Mouse (Mus musculus) adrenal gland, postnatal 25 days (tissue): Measurements from ENCODE around the gene Rprd1b. TPM values are rescaled to one million over a fixed set of nuclear protein-coding genes. Genes with fewer than 3 reads are reported as not detected.

Source experiments
- DNase-seq: peaks from one replicate; pipeline ENCODE4 v3.0.0; 2021; ENCODE audit warnings: mixed read lengths
- total RNA-seq: library from RNA; stranded (reverse); gene quantifications from 2 replicates; pipeline ENCODE4 v1.2.3, GENCODE M21; 2021

Rprd1b gene
- total RNA-seq, 1 experiment from 2014 or later, result 31.0 TPM

DNA sequence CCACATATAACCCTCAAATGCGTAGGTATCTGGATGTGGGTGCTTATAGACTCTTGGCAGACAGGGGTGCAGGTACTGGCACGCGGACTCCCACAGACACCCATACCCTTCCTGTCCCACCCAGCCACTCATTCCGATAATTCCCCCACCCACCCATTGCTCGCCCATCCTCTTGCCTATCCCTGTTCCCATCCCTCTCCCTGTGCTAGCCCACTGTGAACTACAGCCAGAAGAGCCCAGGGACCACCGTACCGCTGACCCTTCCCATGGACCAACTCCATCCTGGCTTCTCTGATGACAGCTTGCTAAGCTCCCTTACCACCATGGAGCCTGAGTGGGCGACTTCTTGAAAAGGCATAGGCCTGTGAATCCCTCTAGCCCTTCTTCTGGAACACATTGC lies 118.7 kb downstream of the Rprd1b start:
- DNase-seq, result no peak

- DNase-seq, result no peak
These were observed 122.8 kb downstream of the Rprd1b start for GRCm38 (mm10) chr2:158151077-158151476.

DNA sequence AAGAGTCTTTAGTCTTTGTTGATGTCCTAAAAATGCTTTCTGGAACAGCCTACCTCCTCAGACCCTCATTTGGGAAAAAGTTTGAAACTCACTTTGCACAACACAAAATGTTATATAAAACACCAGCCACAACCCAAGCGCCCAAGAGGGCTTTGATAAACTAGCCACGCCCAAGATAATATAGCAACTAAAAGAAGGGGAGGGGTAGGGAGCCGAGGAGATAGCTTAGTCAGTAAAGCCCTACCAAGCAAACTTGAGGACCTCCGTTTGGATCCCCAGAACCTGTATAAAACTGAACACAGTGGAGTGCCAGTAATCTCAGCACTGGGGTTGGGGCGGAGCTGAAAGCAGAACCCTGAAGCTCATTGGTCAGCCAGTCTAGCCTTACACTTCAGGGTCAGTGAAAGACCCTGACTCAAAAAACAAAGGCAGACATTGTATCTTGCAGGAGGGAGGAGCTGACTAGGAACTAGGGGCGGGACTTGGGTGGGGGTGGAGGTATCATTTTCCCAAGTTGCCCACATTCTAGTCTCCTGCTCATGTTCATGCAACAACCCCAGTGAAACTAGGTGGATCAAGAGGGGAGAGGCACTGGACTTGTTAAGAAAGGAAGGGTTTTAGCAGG lies 124.5 kb downstream of the Rprd1b start:
- no peak for DNase-seq

- no peak for DNase-seq
These were observed 125.5 kb downstream of the Rprd1b start for GRCm38 (mm10) chr2:158153728-158154343.

- no peak for DNase-seq
These were observed 126.3 kb downstream of the Rprd1b start for GRCm38 (mm10) chr2:158154641-158155040.

DNA sequence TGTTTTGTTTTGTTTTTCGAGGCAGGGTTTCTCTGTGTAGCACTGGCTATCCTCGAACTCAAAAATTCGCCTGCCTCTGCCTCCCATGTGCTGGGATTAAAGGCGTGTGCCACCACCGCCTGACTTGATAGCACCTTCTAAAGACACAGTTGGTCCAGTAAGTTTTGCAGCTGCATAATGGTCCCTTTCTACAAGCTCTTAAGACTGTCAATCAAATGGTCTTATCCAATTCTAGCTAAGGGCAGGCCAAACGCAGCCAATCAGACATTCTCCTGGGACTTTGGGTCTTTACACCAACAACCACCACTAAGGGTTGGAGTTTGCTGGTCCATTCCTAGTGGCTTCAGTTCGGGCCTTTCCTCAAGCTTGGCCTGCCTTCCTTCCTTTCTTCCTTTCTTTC lies 126.8 kb downstream of the Rprd1b start:
- DNase-seq, result no peak

GRCm38 (mm10) chr2:158155615-158156014 lies 127.3 kb downstream of the Rprd1b start:
- DNase-seq, result no peak

GRCm38 (mm10) chr2:158156487-158156886 lies 128.2 kb downstream of the Rprd1b start:
- no peak for DNase-seq

DNA sequence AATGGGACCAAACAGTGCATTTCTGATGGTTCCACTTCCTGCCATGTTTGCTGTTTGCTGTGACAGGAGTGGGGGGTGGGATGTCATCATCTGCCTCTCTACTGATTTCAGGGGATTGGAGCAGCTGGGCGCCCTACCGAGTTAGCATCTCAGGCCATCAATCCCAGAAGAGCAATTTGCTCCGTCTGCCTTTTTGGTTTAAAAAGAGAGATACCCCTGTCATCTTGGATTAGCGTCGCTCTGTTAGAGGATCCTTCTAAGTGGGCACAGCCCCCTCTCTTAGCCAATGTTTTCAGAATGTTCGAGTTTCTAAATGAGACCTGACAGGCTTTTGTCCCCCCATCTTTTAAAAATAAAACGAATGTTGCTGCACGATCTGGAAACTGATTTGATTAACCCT lies 129.4 kb downstream of the Rprd1b start:
- DNase-seq, result no peak

GRCm38 (mm10) chr2:158159376-158160235 lies 131.3 kb downstream of the Rprd1b start:
- no peak for DNase-seq

DNA sequence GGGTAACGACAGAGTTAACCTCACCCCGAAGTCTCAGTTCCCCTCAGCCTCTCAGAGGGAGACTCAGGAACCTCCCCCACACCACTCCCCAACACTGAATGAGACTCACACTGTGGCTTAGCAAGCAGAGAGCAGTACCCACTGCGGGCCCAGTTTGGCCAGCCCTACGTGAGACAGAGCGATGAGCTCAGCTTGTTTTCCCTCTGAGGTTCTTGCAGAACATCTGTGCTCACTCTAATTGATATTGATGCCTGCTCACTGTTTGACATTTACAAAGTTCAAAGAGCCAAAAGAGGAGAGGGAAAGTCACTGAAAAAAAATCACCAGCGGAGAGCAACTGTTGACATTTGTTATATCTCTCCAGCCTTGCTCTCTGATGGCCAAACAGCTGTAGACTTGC lies 133.5 kb downstream of the Rprd1b start:
- no peak for DNase-seq

DNA sequence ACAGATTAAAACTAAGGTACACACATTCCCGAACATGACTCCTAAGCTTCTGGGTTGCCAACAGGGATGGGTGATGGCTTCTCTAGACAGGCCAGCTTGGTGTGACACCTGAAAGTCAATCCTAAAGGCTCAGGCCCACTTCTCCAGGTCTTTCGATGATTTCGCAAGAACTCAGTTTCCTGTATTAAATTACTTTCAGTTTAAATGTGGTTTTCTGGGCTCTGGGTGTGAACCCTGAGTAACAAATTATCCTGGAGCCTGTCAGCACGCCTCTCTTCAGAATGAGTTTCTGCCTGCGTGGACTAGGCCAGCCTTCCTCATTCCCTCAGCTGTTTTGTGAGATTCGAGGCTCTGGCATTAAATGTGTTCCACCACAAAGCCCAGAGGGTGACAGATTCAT lies 134.7 kb downstream of the Rprd1b start:
- DNase-seq, result no peak

DNA sequence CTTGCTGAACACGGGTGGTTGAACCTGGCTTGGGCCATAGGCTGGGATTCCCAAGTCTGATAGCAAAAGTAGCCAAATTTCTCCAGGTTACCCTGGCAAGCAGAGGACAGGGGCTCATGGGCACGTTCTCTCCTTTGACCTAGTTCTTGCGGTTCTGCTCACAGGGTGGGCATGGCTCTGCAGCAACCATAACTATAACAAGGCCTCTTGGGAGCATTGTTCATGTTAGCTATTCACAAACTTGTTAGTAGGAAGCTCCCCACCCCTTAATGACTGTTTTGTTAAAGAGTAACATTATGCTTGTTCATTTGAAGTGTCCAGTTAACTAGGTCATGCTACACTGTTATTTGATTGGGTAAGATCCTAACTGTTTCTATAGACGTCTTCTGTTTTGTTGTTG lies 137.5 kb downstream of the Rprd1b start:
- DNase-seq, result no peak

- no peak for DNase-seq
These were observed 138.3 kb downstream of the Rprd1b start for GRCm38 (mm10) chr2:158166628-158167027.

- DNase-seq, result no peak
These were observed 139.4 kb downstream of the Rprd1b start for GRCm38 (mm10) chr2:158167496-158168205.

DNA sequence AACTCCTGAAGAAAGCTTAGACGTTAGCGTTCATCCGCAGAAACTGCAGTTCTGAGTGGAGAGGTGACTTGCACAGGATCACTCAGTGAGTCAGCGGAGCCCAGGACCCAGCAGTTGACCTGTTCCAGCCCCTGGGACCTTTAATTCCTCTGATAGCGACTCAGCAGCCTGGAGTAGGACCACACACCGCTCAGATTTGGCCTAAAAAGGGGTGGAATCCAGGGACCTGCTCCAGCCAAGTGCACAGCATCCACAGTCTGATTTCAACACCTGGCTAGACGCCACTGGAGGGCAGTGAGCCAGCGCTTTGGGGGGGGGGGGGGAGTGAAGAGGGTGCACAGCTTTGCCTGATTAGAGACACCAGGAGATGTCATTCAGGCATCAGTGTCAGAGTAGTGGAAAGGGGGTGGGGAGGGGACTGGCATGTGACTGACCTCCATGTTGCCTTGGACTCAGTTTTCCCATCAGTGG lies 140.5 kb downstream of the Rprd1b start:
- DNase-seq, result peak; percentile 33

DNA sequence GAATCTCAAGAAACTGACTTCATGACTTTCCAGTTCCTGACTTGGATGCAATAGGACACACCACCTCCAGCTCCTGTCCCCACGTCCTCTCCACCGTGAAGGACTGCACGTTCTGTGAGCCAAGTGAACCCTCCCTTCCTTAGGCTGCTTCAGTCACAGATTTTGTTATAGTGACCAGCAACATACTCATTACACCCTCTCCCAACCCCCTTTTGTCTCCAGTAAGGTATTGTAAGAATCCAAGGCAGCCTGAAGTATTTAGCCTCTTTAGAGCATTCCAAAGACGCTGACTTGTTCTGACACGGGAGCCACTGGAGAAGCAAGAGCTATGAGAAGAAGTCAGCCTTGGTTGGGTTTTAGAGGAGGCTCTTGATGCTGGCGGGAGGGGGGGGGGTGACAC lies 141.1 kb downstream of the Rprd1b start:
- no peak for DNase-seq

DNA sequence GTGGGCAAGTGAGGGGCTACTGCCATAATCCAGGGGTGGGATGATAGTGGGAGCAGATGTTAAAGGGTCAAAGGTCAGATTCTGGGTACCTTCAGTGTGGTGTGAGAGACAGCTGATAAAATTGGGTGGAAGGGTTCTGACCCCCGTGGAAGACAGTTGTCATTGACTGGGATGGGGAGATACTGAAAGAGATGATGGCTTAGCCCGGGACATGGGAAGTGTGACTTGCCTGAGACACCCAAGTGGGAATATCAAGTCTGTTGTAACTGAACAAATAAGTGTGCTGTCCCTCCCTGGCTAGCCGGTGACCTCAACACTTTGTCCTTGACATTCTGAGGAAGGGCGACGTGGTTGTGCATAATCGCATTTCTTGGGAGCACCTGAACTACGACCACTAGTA lies 141.5 kb downstream of the Rprd1b start:
- DNase-seq, result no peak

DNA sequence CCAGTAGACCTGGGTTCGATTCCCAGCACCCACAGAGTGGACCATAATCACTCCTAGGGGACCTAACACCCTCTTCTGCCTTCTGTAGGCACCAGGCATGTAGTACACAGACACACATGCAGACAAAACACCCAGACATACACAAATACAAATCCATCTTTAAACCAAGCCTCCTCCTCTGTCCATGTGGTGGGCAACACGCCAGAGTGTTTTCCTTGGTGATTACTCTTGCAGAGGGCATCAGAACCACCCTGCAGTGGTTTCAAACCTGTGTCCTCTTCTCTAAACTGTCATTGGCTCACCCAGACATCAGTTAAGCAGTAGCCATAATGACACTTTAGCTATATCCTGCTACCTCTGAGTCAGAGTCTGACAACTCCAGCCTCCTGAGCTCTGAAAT lies 142.1 kb downstream of the Rprd1b start:
- peak; percentile 56 for DNase-seq

DNA sequence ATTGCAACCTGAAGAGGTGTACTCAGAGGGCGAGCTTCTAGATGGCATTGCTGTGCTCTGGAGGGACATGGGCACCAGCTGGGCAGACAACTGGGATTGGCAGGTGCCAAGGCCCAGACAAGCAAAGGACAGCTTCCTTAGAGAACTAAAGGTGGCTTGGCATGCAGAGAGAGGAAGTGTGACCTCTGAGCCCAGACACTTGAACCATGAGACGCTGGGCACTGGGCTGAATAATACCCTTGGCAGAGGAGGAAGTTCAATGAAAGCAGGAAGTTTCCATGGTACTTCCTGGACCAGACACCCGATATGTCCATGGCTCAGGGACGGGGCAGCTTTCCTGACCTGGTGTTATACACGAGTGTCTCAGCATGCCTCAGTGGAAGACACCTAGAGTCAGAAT lies 146.1 kb downstream of the Rprd1b start:
- no peak for DNase-seq

- no peak for DNase-seq
These were observed 146.7 kb downstream of the Rprd1b start for GRCm38 (mm10) chr2:158174958-158175357.

GRCm38 (mm10) chr2:158175433-158175832 lies 147.1 kb downstream of the Rprd1b start:
- DNase-seq, result no peak

DNA sequence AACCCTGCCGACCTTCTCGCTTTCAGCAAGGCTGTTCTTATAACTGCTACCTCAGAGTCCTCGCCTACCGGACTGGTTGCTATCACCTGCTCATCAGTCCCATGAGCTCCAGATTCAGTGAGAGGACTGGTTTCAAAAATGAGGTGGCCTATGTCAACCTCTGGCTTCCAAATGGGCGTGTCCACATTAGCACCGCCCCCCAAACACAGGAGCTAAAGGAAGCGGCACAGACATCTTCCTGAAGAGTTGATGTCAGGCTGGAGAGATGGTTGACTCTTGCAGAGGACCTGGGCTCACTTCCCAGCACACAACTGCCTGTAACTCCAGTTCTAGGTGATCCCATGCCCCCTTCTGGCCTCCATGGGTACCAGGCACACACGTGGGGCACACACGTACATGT lies 148.5 kb downstream of the Rprd1b start:
- DNase-seq, result no peak
